Mouse (Mus musculus): ENCODE measurements around the gene Plxnb1. TPM values are rescaled to one million over a fixed set of nuclear protein-coding genes. Genes with fewer than 3 reads are reported as not detected.

Plxnb1 gene
- total and polyA plus RNA-seq, 3 experiments: under 0.01 TPM; not detected in 2

DNA sequence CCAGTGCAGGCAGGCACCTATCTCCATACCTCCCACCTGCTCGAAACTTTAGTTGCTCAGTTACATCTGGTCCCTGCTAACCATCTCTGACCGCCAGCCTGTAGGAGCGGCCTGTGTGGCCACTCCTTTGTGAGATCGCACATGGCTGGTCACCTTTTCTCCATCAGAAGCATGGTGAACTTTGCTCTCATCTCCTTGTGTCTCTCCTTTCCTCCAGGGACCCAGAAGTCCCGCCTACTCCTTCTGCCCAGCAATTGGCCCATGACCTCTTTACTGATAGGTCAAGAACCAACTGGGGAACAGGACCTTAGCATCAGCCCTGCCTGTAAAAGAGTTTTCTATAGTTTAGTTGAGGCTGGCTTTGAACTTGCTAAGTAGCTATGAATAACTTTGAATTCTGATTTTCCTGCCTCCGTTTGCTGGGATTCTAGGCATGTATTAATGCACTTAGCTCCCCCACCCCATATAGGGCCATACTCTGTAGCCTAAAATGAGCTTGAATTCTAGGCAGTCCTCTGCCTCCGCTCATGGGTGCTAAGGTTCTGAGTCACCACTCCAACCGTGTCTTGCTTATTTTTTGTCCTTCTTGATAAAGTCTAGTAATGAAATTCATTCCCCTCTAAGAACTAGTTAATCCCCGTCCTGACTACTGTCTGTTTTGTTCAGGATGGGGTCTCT is 45.1 kb upstream of the Plxnb1 start:
- Histone ChIP-seq H3K27ac (ENCODE audit: insufficient read depth, low read depth) (peak overlapping the region; percentile 93), H3K27me3 (replicated peaks) (no peaks in the 10 kb centered on the region), H3K4me1 (ENCODE audit: control insufficient read depth in 1 of 2, insufficient read depth in 2 of 2) (peaks cover 15 to 42% of the 10 kb centered on the region in 2 experiments), H3K9ac (ENCODE audit: insufficient read depth, low read depth) (peak overlapping the region; percentile 67), H3K36me3 (replicated peaks in 1 of 2; ENCODE audit: control insufficient read depth in 1 of 2, insufficient read depth in 1 of 2, low read length in 1 of 2) (peaks cover 0 to 14% of the 10 kb centered on the region in 2 experiments), H3K4me2 (ENCODE audit: insufficient read depth, low read depth, poor library complexity, severe bottlenecking) (peak overlapping the region; percentile 88), H3K9me3 (replicated peaks; ENCODE audit: low read length) (no peaks in the 10 kb centered on the region), H3K79me2 (replicated peaks; ENCODE audit: control insufficient read depth, extremely low read depth, insufficient read depth, poor library complexity, severe bottlenecking) (peaks cover 52% of the 10 kb centered on the region), H3K4me3 (replicated peaks in 1 of 3; ENCODE audit: low read depth in 2 of 3, low read length in 2 of 3, poor library complexity in 1 of 3) (peak overlapping the region; percentile 67 to 91 (median 80))
- in situ Hi-C loops (cut with MboI; ENCODE audit: low pct_ligation_motif_present, low pct_unique_long_range_greater_than_20kb, low sequenced_read_pairs) (loop anchor here (5.0 kb wide), 1 partner anchor 43 kb away; no protein-coding TSS in a partner anchor), dilution Hi-C loops (cut with MboI; ENCODE audit: extremely low pct_ligation_motif_present, extremely low pct_unique_long_range_greater_than_20kb, low sequenced_read_pairs) (no loop called here)
- TF ChIP-seq TCF12 (IDR thresholded peaks at IDR 0.05; ENCODE audit: low read depth, low read length) (peak; percentile 61), MXI1 (IDR thresholded peaks at IDR 0.05; ENCODE audit: low read depth, low read length) (peak; percentile 75; the same call in 1 of the 2 replicates), KAT2A (IDR thresholded peaks at IDR 0.05; ENCODE audit: insufficient replicate concordance, low read length) (no peak), POLR2A (IDR thresholded peaks at IDR 0.05; ENCODE audit: low read depth, low read length) (peak; percentile 90), HCFC1 (IDR thresholded peaks at IDR 0.05; ENCODE audit: low read depth, low read length) (no peak; the same call in none of the 2 replicates), POLR2AphosphoS2 (IDR thresholded peaks at IDR 0.05; ENCODE audit: low read depth, low read length) (0 out of 2 replicates have a peak, but pooled peaks have one; percentile 59), PAX5 (IDR thresholded peaks at IDR 0.05; ENCODE audit: low read length) (no peak), NELFE (IDR thresholded peaks at IDR 0.05; ENCODE audit: low read depth, low read length) (peak; percentile 77), ZC3H11A (IDR thresholded peaks at IDR 0.05; ENCODE audit: low read depth, low read length) (no peak), USF1 (IDR thresholded peaks at IDR 0.05; ENCODE audit: low read depth, low read length) (no peak), SIN3A (IDR thresholded peaks at IDR 0.05; ENCODE audit: low read length) (no peak), JUND (conservative IDR thresholded peaks at IDR 0.05; ENCODE audit: low read depth, low read length) (no peak), ZMIZ1 (IDR thresholded peaks at IDR 0.05; ENCODE audit: low read depth, low read length) (no peak), CTCF (conservative IDR thresholded peaks at IDR 0.05 in 1 of 2, IDR thresholded peaks at IDR 0.05 in 1 of 2; ENCODE audit: low read depth in 2 of 2, low read length in 2 of 2) (no peak), TBP (conservative IDR thresholded peaks at IDR 0.05; ENCODE audit: low read depth, low read length) (peak; percentile 89), BHLHE40 (IDR thresholded peaks at IDR 0.05; ENCODE audit: low read depth, low read length) (no peak), JUN (IDR thresholded peaks at IDR 0.05; ENCODE audit: insufficient read depth, low read depth, low read length) (no peak), ETS1 (conservative IDR thresholded peaks at IDR 0.05; ENCODE audit: low read depth, low read length) (no peak), EP300 (IDR thresholded peaks at IDR 0.05; ENCODE audit: low read length) (no peak), MAZ (IDR thresholded peaks at IDR 0.05; ENCODE audit: low read depth, low read length) (no peak), ZKSCAN1 (IDR thresholded peaks at IDR 0.05; ENCODE audit: borderline replicate concordance, low read depth, low read length) (no peak), NRF1 (IDR thresholded peaks at IDR 0.05; ENCODE audit: low read depth, low read length) (no peak), MAFK (IDR thresholded peaks at IDR 0.05; ENCODE audit: insufficient replicate concordance, low read length) (no peak), SMC3 (IDR thresholded peaks at IDR 0.05; ENCODE audit: low read depth, low read length) (no peak), GABPA (IDR thresholded peaks at IDR 0.05; ENCODE audit: insufficient replicate concordance, low read depth, low read length) (no peak), CHD1 (IDR thresholded peaks at IDR 0.05; ENCODE audit: low read depth, low read length) (no peak; the same call in 1 of the 2 replicates), ZNF384 (IDR thresholded peaks at IDR 0.05; ENCODE audit: low read depth, low read length) (no peak), IRF4 (IDR thresholded peaks at IDR 0.05; ENCODE audit: low read depth, low read length) (no peak), MEF2A (IDR thresholded peaks at IDR 0.05; ENCODE audit: borderline replicate concordance, low read depth, low read length) (no peak), USF2 (conservative IDR thresholded peaks at IDR 0.05; ENCODE audit: low read depth, low read length) (no peak), RAD21 (IDR thresholded peaks at IDR 0.05; ENCODE audit: low read depth, low read length) (no peak), UBTF (IDR thresholded peaks at IDR 0.05; ENCODE audit: low read depth, low read length) (no peak), MAX (IDR thresholded peaks at IDR 0.05; ENCODE audit: low read length) (peak; percentile 88), E2F4 (IDR thresholded peaks at IDR 0.05; ENCODE audit: insufficient replicate concordance, low read depth, low read length) (no peak), MYC (IDR thresholded peaks at IDR 0.05; ENCODE audit: low read depth, low read length) (peak; percentile 94), RCOR1 (conservative IDR thresholded peaks at IDR 0.05; ENCODE audit: low read depth, low read length) (no peak), ELF1 (IDR thresholded peaks at IDR 0.05; ENCODE audit: low read depth, low read length) (peak; percentile 18; the same call in 1 of the 2 replicates), CHD2 (IDR thresholded peaks at IDR 0.05; ENCODE audit: low read length) (peak; percentile 49)
- DNase-seq (ENCODE audit: extremely low read depth): peak; percentile 93

Data from CH12.LX (cell line).